Mouse (Mus musculus): ENCODE data around the gene Antxr1.

Antxr1 gene

DNA sequence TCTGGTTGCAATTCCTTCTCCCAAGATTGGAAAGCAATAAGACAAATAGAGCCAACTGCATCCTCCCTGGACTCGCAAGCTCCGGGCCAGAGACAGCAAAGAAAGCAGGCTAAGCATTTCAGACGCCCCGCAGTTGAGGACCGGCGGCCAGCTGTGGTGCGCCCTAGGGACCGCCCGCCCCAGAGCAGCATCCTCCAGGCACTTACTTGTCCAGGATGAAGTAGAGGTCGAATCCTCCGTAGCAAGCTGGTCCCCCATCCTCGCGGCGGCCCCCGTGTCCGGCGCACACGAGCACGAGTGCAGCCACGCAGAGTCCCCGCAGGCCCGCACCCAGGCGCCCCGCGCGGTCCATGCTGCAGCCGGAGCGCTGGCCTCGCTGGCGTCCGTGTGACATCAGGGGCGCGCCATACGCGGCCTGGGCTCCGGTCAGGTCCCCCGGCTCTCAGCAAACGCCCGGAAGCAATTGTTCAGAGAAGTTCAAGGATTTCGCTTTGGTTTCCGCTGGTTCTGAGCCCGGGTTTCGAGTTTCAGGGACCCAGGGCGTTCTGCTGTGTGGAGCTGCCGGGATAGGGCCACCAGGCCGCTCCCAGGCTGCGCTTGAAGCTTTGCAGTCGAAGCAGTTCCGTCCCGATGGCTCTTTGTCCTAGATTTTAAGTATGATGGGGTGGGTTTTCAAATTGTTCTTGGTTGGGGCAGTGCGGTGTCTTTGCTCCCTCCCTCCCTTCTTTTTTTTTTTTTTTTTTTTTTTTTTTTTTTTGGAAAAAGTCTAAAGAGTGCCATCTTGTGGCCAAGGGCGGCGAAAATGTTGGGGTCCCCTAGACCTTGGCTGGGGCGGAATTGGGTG is at the start of gene Antxr1:
Antxr1 (minus strand) TSS at position 731 of the 844 bp plus-strand sequence.
- peak; percentile 7 to 9 for DNase-seq

DNA sequence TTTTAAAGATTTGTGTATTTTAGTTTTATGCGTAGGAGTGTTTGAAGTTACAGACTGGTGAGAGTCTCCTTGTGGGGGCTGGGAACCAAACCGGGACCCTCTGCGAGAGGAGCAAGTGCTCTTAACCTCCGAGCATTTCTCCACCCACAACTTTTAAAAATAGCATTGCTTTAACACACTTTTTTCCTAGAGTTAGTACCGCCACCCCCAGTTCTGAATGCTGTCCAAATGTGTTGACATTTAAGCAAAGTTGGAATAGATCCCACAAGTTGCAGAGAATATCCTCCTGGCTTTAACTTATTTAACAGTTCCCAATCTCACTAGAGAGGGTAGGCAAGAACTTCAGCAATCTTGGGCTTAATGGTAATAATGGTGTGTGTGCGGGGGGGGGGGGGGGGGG is 49.1 kb upstream of the Antxr1 start:
- no peak for DNase-seq

DNA sequence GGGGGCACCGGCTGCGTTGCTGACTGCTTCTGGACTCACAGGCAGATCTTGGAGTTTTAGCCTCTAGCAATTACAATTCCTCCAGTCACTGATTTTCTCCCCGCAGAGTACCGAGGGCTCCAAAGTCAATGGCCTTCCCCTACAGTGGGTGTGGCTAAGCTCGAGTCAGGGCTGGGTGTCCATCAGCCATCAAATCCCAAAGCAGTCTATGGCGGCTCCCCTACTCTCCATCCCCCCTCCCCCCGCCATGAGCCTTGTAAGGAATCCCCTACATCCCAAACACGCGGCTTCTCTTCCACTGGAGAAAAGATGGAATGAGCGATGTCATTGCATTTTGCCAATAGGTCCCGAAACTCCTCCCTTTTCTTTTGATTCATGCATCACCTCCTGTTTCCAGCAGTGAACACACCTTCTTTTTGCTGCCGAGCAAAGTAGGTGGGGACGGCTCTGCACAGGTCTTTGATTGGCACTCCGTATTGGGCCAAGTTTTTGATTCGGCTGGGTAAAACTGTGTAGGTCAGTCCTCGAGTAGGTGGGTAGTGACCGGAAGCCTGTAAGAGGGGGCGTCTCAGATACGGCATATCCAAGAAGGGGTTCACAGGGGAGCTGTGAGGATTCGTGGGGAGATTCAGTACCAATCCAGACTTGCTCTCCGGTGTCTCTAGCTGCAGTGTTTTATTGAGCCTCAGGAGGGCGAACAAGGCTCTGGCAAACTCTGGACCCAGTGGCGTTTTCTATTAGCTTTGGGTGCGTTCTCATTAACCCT is 48.5 kb upstream of the Antxr1 start:
- no peak for DNase-seq

DNA sequence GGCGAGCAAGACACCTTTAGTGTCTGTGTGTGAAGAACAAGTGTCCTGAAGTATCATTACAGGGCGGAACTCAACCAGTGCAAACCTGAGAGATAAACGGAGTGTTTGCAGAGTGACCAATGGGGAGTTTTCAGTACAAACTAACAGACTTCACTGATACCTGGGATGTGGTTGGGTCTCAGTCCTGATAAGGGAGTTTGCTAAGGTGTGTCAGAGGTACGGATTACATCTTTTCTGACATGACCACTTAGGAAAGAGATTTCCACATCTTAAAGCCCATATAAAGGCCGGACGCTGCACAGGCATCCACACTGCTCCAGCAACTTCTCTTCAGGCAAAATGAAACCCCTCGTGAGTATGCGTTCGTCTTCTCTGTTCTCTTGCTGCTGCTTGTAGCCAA is 37.4 kb upstream of the Antxr1 start, which contains the start of gene Gkn2:
Gkn2 (plus strand) TSS at position 301 of the 400 bp plus-strand sequence.
- DNase-seq, result no peak

DNA sequence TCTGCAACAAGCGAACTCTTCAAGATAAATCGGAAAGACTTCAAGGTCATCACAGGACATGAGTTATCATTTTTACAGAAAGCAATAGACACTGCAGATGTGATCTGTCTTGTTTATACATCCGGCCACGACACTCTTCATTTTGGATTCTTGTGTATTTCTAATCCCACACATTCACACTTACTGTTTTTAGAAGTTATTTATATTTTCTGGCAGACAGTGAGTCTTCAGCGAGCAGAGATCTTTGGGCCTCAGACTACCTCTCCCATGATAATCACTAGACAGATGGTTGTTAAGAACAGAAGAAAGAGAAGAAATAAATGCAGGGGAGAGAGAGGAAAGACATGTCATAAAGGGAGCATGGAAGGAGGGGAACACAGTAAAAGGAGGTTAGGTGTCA is 33.6 kb upstream of the Antxr1 start:
- DNase-seq, result no peak

DNA sequence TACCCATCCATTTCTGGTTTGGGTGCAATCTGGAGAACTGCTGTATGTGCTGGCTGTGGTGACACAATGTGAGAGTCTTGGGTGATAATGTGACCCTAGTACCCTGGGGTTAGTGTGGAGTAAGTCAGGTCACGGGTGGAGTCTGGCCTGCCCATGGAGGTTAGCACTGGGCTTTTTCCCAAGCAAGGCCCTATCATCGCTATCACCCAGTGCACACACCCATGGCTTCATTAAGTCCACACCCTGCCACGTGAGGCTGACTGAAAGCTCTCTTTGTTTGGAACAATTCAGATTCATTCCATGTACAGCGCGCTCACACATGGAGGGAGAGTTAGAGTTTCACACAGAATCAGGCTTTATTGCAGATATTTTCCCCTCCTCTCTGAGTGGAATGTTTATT is 18.8 kb upstream of the Antxr1 start:
- no peak for DNase-seq

DNA sequence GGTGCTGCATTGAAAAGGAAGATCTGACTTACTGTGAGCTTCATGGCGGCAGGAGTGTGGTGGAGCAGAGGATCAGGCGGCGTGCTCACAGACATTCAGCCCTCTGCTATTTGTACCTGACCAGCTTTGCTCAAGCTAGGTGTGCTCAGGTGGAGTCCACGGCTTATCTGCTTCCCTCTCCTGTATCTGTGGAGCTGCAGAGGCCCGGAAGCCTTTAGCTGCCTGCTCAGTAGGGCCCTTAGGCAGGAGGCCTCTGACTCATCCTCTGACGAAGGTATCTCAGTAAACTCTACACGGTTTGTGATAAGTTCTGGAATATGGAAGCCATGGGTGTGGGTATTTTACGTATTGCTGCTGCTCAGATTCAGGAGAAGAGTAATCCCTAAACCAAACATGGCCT is 15.2 kb upstream of the Antxr1 start, which contains the start of gene Gkn1:
Gkn1 (minus strand) TSS at position 114 of the 400 bp plus-strand sequence.
- DNase-seq, result no peak

DNA sequence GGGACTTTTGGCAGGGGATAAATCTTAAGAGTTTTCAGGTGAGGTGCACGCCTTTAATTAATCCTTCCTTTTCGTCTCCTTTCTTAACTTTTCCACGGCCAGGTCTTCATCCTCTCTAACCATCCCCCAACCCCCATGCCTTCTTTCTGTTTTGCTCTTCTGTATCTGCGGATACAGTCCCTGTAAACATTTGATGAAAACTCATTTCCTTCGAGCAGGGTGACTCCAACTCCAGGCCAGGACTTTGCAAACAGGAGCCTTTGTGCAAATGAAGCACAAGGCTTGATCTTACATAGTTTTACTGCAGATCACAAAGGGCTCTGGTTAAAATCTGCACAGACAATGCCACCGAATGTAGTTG is 294 bp upstream of the Antxr1 start:
- no peak for DNase-seq

DNA sequence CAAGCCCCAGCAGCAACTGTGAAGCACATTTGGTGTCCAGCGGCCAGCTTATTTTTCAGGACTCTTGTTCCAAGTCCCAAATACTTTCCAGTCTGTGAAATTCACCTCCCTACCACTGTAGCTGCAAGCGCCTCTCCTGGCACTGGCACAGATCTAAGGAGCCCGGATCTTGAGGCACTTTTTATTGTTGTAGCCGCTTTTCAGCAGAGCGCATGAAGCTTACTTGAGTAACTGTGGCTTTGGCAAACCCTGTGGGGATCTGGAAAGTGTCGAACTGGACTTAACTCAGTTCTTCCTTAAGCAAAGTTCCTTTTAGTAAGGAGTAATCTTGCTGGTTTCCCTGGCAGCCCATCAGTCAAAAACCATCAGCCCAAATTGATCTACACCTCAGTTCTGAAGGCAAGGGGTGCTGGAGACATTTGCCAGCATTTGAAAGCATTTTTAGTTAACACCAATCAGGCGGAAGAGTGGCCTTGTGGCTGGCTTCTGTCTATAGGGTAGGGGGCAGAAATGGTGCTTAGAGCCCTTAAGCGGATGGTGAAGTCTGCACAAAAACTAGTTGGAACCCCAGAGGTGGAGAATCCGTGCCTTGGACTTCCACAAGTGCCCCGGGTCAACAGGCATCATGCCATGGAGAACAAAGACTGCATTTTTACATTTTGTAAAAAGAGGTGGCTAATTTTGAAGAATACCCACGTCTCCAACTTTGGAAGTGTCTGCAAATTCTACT is 1.1 kb downstream of the Antxr1 start:
- DNase-seq, result no peak

DNA sequence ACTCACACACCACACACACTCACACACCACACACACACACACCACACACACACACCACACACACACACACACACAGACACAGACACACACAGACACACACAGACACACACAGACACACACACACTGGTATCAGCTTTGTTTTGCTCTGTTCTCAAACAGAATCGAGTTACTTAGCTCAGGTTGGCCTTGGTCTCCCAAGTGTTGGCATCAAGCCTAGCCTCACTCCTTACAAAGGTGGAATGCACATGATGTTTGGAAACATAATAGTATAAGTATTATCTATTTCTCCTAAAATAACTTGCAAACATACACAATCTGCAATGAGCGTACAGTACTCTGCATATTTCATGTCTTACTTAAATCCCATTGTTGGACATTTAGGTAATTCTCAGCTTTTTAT is 3.2 kb downstream of the Antxr1 start:
- DNase-seq, result no peak

DNA sequence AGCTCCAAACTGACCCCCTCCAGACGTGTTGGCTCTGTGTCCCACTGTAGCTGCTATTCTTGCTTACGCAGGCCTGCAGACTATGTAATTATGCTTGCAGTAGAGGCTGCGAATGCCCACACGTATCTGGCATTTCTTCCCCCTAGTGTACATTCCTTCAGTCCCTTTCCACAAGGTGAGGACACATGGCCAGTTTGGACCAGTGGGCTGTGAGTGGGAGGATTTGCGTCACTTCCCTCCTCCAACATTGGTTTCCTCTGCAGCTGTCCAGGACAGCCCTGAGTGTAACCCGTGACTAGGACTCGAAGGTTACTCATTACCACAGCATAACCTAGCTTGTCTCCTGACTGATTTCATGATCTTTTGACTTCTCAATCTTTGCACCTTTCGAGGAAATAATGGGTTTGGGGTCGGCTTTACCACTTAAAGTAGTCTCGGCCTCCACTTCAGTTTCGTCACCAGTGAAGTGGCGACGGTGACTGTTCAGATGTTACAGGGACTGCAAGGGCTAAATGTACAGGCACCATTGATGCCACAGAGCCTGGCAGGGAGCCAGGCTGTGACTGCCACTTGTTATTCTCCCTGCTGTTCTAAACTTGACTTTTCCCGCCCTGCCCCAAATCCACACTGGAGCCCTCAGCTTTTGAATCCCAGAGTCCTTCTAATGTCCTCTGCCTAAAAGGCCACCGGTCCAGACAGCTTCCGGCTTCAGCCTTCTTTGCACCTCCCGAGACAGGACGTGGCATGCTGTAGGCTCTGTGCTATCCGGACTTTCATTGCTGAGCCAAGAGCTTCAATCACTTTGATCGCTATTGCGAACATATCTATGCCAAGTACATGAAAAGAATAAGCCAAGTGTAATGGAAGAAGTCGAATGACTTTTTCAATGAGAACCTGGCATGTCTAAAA is 7.1 kb downstream of the Antxr1 start:
- DNase-seq, result no peak

DNA sequence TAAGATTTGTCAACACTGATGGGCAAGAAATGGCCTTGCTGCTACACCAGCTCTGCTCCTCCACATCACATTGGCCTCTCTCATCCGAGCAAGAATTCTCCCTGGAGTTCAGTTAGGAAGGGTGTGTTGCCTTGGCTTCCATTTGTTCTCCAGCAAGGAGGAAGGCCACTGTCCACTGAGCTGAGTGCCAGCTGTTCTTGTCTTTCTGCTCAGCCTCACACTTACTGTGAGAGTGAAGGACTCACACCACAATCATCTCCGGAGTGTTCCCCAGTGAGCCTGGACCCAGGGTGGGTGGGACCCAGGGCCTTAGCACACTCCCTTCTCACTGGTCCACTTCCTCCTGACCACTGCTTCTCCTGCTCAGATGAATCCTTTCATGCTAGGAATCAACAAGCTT is 8.7 kb downstream of the Antxr1 start:
- no peak for DNase-seq

DNA sequence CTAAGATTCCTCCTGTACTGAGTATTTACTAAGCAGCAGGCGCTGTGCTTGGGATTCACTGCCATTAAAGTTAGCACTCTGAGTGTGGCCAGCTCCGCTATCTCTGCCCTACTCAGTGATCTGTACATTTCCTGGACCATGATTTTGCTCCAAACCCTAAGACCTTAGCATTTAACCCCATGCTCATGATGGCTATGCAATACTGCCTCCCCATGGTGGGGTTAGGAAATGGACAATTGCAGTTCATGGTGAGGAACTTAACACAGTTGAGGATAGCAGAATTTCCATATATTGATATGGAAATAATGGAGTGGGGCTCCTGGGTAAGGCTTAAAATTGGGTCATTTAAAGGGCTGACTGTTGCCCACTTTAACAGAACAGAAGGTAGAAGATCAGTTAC is 12.2 kb downstream of the Antxr1 start:
- DNase-seq, result peak; percentile 7 to 21

DNA sequence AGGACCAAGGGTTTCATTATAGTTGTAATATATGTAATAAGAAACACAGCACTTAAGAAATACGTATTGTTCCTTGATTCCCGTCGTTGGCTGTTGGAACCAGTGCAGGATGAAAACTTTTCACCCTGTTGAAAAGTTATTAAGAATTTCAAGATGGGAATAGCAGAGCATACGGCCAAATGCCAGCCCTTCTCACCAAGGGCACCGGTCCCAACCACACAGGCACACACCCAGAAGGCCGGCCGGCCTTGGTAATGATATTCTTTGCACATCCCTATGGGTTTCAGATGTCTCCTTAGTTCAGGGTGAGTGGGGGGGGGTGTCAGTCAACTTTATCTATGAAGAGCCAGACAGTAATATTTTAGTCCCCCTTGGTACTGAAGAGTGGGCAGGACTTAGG is 17.0 kb downstream of the Antxr1 start:
- no peak for DNase-seq

DNA sequence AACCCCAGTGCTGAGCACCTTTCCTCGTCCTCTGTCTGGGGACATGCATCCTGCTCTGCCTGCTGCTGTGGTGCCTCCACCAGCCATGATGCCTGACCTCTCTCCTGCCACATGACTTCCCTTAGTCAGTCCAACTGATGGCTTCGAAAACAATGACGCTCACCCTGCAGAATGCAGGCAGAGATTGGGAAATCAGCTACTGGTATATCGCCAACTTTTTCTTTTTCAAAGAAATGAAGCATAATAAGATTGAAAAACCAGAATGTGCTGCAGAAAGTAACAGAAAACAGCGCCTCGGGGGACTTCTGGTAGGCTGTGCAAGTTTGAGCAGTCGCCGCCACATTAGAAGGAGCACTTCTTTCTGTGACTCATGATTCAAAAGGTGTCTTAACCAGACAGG is 18.7 kb downstream of the Antxr1 start:
- no peak for DNase-seq

DNA sequence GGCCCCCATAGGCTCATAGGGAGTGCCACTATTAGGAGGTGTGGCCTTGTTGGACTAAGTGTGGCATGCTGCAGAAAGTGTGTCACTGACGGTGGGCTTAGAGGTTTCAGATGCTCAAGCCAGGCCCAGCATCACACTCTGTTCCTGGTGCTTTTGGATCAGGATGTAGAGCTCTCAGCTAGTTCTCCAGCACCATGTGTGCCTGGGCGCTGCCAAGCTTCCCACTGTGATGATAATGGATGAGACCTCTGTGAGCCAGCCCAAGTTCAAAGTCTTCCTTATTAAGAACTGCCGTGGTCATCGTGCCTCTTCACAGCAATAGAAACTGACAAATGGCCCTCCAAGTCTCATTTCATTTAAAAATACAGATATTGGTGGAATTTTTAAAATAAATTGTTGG is 22.9 kb downstream of the Antxr1 start:
- no peak for DNase-seq

DNA sequence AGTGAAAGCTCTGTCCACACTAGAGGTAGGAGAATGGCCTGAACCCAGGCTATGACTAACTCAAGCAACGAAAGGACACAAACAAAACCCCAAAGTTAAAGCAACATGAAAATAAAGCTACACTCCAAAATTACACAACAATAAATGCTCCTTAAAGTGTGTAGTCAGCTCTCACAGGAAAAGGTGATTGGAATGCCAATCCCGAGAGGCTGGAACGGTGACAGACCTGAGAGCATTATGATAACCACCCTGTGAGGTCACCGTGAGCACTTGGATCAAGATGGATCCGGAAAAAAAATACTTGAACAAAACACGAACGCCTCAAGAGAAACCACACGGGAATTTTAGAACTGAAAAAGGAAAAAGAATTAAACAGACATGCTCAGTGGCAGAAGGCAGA is 31.1 kb downstream of the Antxr1 start:
- no peak for DNase-seq

DNA sequence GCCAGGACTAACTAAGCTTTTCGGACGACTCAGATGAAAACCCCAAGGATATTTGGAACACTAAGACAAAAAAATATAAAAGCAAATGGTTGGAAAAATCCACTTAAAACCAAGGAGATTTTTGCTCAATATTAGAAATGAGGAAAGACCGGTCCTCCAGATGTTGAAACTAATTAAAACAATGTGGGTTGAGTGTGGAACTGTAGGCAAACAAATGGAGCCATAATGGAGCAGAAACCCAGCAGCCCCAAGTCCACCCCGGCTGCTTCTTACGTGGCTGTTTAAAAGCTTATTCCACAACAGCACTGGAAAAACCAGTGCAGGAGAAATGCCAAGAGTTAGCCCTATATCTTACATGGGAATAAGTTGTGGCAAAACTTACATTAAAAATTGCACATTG is 32.9 kb downstream of the Antxr1 start:
- no peak for DNase-seq

DNA sequence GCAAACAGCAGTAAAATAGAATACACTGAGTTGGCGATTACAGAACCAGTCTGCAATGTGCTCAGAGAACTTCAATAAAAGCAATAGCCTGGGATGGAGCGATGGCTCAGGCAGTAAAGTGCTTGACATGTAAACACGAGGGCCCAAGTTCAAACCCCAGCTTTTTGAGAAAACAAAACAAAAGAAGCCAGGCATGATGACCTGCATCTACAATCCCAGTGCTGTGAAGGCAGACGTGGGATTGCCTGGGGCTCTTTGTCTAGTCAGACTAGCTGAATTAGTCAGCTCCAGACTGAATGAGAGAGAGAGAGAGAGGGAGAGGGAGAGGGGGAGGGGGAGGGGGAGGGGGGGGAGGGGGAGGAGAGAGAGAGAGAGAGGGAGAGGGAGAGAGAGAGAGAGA is 33.6 kb downstream of the Antxr1 start:
- DNase-seq, result no peak

DNA sequence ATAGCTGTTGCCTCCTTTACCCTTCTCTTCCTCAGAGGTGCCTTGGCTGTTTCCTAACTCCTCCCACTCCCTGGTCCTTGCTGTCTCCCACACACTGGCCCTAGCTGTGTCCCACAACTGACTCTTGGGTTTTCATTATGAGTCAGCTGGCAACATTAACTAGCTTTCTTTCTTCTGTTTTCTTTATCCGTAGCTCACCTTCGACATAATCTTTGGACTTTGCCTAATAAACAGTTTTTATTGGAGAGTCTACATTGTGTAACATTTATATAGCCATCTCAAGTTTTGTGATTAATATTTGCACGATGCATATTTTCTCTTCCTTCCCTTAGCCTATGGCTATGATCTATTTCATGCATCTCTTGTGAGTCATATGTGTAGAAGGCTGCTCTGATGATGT is 40.7 kb downstream of the Antxr1 start:
- no peak for DNase-seq

DNA sequence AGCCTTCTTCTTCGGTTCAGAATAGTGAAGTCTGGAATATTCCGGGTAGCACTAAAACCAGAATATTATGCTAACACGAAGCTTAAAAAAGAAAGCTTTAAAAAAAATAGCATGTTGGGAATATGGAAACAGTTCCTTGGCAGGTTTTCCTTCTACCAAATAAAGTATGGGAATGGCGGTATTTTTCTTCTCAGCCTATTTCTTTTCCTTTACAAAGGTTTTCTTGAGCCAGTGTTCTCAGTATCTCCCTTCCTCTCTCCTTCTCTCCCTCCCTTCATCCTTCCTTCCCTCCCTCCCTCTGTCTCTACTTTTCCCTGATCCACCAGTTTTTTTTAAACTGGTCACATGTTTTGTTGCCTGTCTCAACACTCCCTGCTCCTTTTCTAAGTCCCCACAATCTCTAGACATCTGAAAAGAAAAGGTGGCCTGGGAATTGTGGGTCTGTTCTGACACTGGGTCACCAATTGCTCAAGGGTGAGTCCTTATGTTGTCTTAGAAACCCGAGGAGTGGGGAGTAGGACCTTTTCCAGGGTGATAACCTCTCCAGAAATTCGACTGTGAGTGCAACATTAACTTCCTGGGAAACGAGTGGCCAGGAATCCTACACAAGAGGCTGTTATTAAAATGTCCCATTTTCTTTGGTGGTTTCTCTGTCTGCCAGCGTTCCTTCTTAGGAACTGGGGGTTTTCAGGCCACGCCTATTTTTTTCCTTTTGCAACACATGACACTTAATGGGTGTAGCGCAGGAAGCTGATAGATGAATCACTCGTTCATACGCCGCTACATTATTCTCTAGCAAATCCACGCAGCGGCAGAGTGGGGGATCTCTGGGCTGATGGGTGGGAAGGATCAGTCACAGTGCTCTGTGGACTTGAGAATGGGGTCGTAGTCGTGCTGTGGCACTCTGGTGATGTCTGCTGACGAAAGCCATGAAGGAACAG is 42.4 kb downstream of the Antxr1 start:
- no peak for DNase-seq
